Mouse (Mus musculus) lung, adult 2 months (tissue): ENCODE data around the gene Lyrm1.

Experiments
- CTCF ChIP-seq: fragments of 200-500 bp; IDR thresholded peaks from 2 replicates; pipeline ENCODE4 v1.5.1; 2011; ENCODE audit warnings: mild to moderate bottlenecking, low read length, control low read depth; ENCODE audit not compliant: insufficient read depth
- POLR2A ChIP-seq: fragments of 200-500 bp; IDR thresholded peaks from 2 replicates; pipeline ENCODE4 v1.6.1; 2011; ENCODE audit warnings: low read depth, mild to moderate bottlenecking, control low read depth, low read length, borderline replicate concordance; ENCODE audit errors: extremely low read depth

DNA sequence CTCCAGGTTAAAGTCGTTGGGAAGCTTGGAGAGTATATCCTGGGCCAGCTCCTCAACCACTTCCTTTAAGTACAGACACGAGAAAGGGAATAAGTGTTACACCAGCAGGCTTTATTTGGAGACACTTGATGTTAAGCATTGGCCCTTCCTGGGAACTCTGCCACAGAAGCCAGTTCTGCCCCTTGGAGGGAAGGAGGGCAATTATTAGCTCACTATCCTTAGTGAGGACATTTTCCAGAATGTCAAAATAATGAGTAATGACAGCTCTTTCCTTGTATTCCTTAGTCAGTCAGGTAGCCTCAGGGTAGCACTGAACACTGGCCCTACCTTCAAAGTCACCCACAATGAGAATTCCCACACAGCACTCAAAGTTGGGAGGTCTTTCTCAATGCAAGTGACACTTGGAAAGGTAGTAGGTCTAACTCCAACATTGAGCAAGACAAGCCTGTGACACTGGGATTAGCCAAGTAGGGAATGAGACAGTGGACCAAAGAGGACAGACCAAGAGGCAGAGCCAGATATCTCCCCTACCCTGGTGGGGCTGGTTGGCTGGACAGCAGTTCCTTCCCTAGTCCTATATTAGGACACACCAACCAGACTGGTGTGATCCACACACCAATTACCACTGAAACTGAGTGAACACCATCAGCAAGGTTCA lies 33.3 kb downstream of the Lyrm1 start:
- TF ChIP-seq CTCF = no peak
- TF ChIP-seq POLR2A = no peak
